Mouse (Mus musculus) testis, adult 2 months (tissue): Measurements from ENCODE around the gene Acin1. TPM values are rescaled to one million over a fixed set of nuclear protein-coding genes. Genes with fewer than 3 reads are reported as not detected.

Source experiments
- H3K27ac ChIP-seq: fragments of 200-500 bp; 2 replicates; pipeline ENCODE4 v1.5.1; 2012; ENCODE audit warnings: low read depth, low read length; ENCODE audit not compliant: control insufficient read depth, insufficient read depth
- H3K27me3 ChIP-seq: fragments of 200-500 bp; 2 replicates; pipeline ENCODE4 v1.6.1; 2012; ENCODE audit warnings: mild to moderate bottlenecking, low read length, moderate library complexity; ENCODE audit not compliant: control insufficient read depth, insufficient read depth
- H3K36me3 ChIP-seq: fragments of 200-500 bp; 2 replicates; pipeline ENCODE4 v1.6.1; 2012; ENCODE audit warnings: mild to moderate bottlenecking, low read length; ENCODE audit not compliant: control insufficient read depth, insufficient read depth
- H3K4me1 ChIP-seq: fragments of 200-500 bp; 2 replicates; pipeline ENCODE4 v1.6.1; 2012; ENCODE audit warnings: low read length; ENCODE audit not compliant: control insufficient read depth, insufficient read depth
- H3K4me3 ChIP-seq: fragments of 200-500 bp; 2 replicates; pipeline ENCODE4 v1.5.1; 2012; ENCODE audit warnings: low read depth, mild to moderate bottlenecking, low read length, moderate library complexity, mixed read lengths; ENCODE audit not compliant: control insufficient read depth
- CTCF ChIP-seq: fragments of 200-500 bp; IDR thresholded peaks from 2 replicates; pipeline ENCODE4 v1.5.1; 2012; ENCODE audit warnings: low read depth, mild to moderate bottlenecking, inconsistent platforms, low read length, moderate library complexity; ENCODE audit not compliant: control insufficient read depth, insufficient read depth, insufficient replicate concordance
- POLR2A ChIP-seq: fragments of 200-500 bp; IDR thresholded peaks from 2 replicates; pipeline ENCODE4 v1.6.1; 2012; ENCODE audit warnings: low read depth, mild to moderate bottlenecking, inconsistent platforms, low read length, moderate library complexity; ENCODE audit not compliant: control insufficient read depth
- polyA plus RNA-seq: library from polyadenylated mRNA; depleted of rRNA; stranded (reverse); fragments of >200 nt; gene quantifications from 2 replicates; pipeline ENCODE4 v1.2.3, GENCODE M21; 2012

The Acin1 gene
- polyA plus RNA-seq, 1 experiment, result 117 TPM

GRCm38 (mm10) chr14:54724049-54724448 lies 37.3 kb upstream of the Acin1 start:
- TF ChIP-seq POLR2A, result no peak
- no peak for TF ChIP-seq CTCF
- no peak overlapping the region for H3K27ac ChIP-seq
- H3K27me3 ChIP-seq, result no peaks in the 10 kb centered on the region
- H3K36me3 ChIP-seq, result no peaks in the 10 kb centered on the region
- no peaks in the 10 kb centered on the region for H3K4me1 ChIP-seq
- H3K4me3 ChIP-seq, result no peak overlapping the region

GRCm38 (mm10) chr14:54721711-54722110 lies 35.0 kb upstream of the Acin1 start:
- no peaks in the 10 kb centered on the region for H3K27me3 ChIP-seq
- no peak overlapping the region for H3K4me3 ChIP-seq
- H3K27ac ChIP-seq, result no peak overlapping the region
- H3K36me3 ChIP-seq, result no peaks in the 10 kb centered on the region
- no peaks in the 10 kb centered on the region for H3K4me1 ChIP-seq
- TF ChIP-seq CTCF, result no peak
- TF ChIP-seq POLR2A, result no peak

GRCm38 (mm10) chr14:54720654-54721350 lies 34.1 kb upstream of the Acin1 start:
- TF ChIP-seq CTCF (no peak), POLR2A (no peak)
- Histone ChIP-seq H3K36me3 (no peaks in the 10 kb centered on the region), H3K4me3 (no peak overlapping the region), H3K4me1 (no peaks in the 10 kb centered on the region), H3K27me3 (no peaks in the 10 kb centered on the region), H3K27ac (no peak overlapping the region)

GRCm38 (mm10) chr14:54720041-54720440 lies 33.3 kb upstream of the Acin1 start:
- H3K27me3 ChIP-seq, result no peaks in the 10 kb centered on the region
- TF ChIP-seq CTCF (no peak), POLR2A (no peak)
- no peaks in the 10 kb centered on the region for H3K36me3 ChIP-seq
- H3K4me3 ChIP-seq, result no peak overlapping the region
- no peak overlapping the region for H3K27ac ChIP-seq
- H3K4me1 ChIP-seq, result no peaks in the 10 kb centered on the region

GRCm38 (mm10) chr14:54715402-54715801 lies 28.7 kb upstream of the Acin1 start:
- Histone ChIP-seq H3K36me3 (no peaks in the 10 kb centered on the region), H3K27me3 (no peaks in the 10 kb centered on the region), H3K27ac (no peak overlapping the region), H3K4me3 (no peak overlapping the region), H3K4me1 (peaks cover 17% of the 10 kb centered on the region)
- TF ChIP-seq CTCF (no peak), POLR2A (no peak)

- H3K4me3 ChIP-seq, result no peak overlapping the region
- H3K27me3 ChIP-seq, result no peaks in the 10 kb centered on the region
- TF ChIP-seq CTCF (no peak), POLR2A (no peak)
- no peaks in the 10 kb centered on the region for H3K36me3 ChIP-seq
- H3K27ac ChIP-seq, result no peak overlapping the region
- peaks cover 17% of the 10 kb centered on the region for H3K4me1 ChIP-seq
These were observed 27.9 kb upstream of the Acin1 start for GRCm38 (mm10) chr14:54714617-54715081.

- Histone ChIP-seq H3K4me3 (no peak overlapping the region; the same call in 1 of the 2 replicates), H3K27me3 (no peaks in the 10 kb centered on the region), H3K27ac (no peak overlapping the region), H3K36me3 (no peaks in the 10 kb centered on the region), H3K4me1 (peaks cover 17% of the 10 kb centered on the region)
- TF ChIP-seq POLR2A (no peak), CTCF (no peak)
These were observed 27.4 kb upstream of the Acin1 start for GRCm38 (mm10) chr14:54714121-54714520.
